12 mouse cellular contexts compared by ENCODE assay signal in genomic region chr11:117830401-117830800, GRCm38 (mm10). TPM values are rescaled to one million over a fixed set of nuclear protein-coding genes. Genes with fewer than 3 reads are reported as not detected.
A peak's percentile ranks its signal among the peaks of the same experiment; 100 is the strongest.
DNase-seq lines count a peak whose midpoint lies in the region; ATAC-seq and TF ChIP-seq lines count a peak whose summit lies in the region.
"Had no signal": no experiment of that assay in that cellular context is flagged by ENCODE, and none has a peak within 500 bp of the region (broad histone marks: within the 10 kb centered on the region; RNA-seq: fewer than 3 reads in every experiment).

No protein-coding gene starts in this region.

- TF ChIP-seq CTCF in heart, postnatal 0 days (IDR thresholded peaks at IDR 0.05; ENCODE audit: low read depth), result no peak

- no peak for DNase-seq in heart, postnatal 0 days (ENCODE audit: low spot score)
- no peak for DNase-seq in heart, adult 18-20 months
- peak; percentile 45 for DNase-seq in NIH3T3 (ENCODE audit: low read depth)
- no peak for DNase-seq in limb, embryonic 10.5 days (ENCODE audit: low spot score)
- DNase-seq in urinary bladder, postnatal 14 days (ENCODE audit: low spot score), result no peak
- no peak for DNase-seq in cerebellum, adult 9-11 months
- DNase-seq in adrenal gland, postnatal 36 days, result no peak
- DNase-seq: adrenal gland, postnatal 25 days; midbrain, embryonic 14.5 days; right cerebral cortex, postnatal 14 days had no signal

- no peak overlapping the region for H3K4me2 ChIP-seq in heart, postnatal 0 days (ENCODE audit: low read depth, low read length)

- no peaks in the 10 kb centered on the region for H3K36me3 ChIP-seq in heart, postnatal 0 days (replicated peaks; ENCODE audit: control insufficient read depth, insufficient read depth, low read length)
- H3K36me3 ChIP-seq in limb, embryonic 10.5 days, result no peaks in the 10 kb centered on the region

- H3K9me3 ChIP-seq in heart, postnatal 0 days (replicated peaks; ENCODE audit: control insufficient read depth, low read length), result no peaks in the 10 kb centered on the region
- no peaks in the 10 kb centered on the region for H3K9me3 ChIP-seq in limb, embryonic 10.5 days (replicated peaks)

- 0 out of 2 replicates have a peak overlapping the region, but pooled peaks have one; percentile 21 for H3K9ac ChIP-seq in heart, postnatal 0 days (replicated peaks; ENCODE audit: low read depth, low read length)

- no peak for ATAC-seq in heart, postnatal 0 days (ENCODE audit: insufficient read depth, low read depth)
- peak; percentile 21 for ATAC-seq in megakaryocyte progenitor cell, adult 5-6 weeks (replicated peaks; ENCODE audit: poor library complexity)

- H3K4me3 ChIP-seq in heart, postnatal 0 days (ENCODE audit: low read depth, low read length), result no peak overlapping the region
- H3K4me3 ChIP-seq in limb, embryonic 10.5 days, result no peak overlapping the region

- WGBS in heart, postnatal 0 days, result 47% methylated on average over 9 of the region's 9 CpGs
- WGBS in limb, embryonic 10.5 days, result 84% methylated on average over 9 of the region's 9 CpGs

- TF ChIP-seq EP300 in heart, postnatal 0 days (IDR thresholded peaks at IDR 0.05; ENCODE audit: low read depth), result no peak

- H3K27ac ChIP-seq in heart, postnatal 0 days (ENCODE audit: low read depth), result peak overlapping the region; percentile 91
- H3K27ac ChIP-seq in limb, embryonic 10.5 days, result 0 out of 2 replicates have a peak overlapping the region, but pooled peaks have one; percentile 3

- peaks cover 55% of the 10 kb centered on the region for H3K4me1 ChIP-seq in heart, postnatal 0 days (ENCODE audit: control insufficient read depth, insufficient read depth)
- H3K4me1 ChIP-seq in limb, embryonic 10.5 days, result peaks cover 47% of the 10 kb centered on the region

- no peaks in the 10 kb centered on the region for H3K27me3 ChIP-seq in heart, postnatal 0 days (ENCODE audit: control insufficient read depth, insufficient read depth, low read length)
- no peaks in the 10 kb centered on the region for H3K27me3 ChIP-seq in limb, embryonic 10.5 days (ENCODE audit: low read depth, poor library complexity, severe bottlenecking)

RNA-seq across cellular contexts. Expression of gene Tk1, which starts 4.5 kb away (rescaled TPM):
- total RNA-seq in heart, postnatal 0 days (2014; rRNA removed; ENCODE audit: low replicate concordance), result 103 and 117 TPM in 2 replicates
- 41.4 and 44.0 TPM in 2 replicates for polyA plus RNA-seq in heart, postnatal 0 days (2015; fragmentation: Nextera tagmentation; extraction: Ambion mirVana)
- 1 to 10 TPM; 1.4 to 1.7 TPM for total RNA-seq in heart, adult 18-20 months (2021)
- 170 and 183 TPM in 2 replicates for polyA plus RNA-seq in limb, embryonic 10.5 days (2016; fragmentation: Nextera tagmentation; extraction: Ambion mirVana)
- 186 and 198 TPM in 2 replicates for total RNA-seq in megakaryocyte progenitor cell, adult 5-6 weeks (2015)
- total RNA-seq in megakaryocyte progenitor cell, adult 5-6 weeks (2017), result 94.8 and 108 TPM in 2 replicates
- 1 to 10 TPM; 7.9 to 8.8 TPM for total RNA-seq in adrenal gland, postnatal 36 days (2021)

RNA-seq across cellular contexts. Expression of gene Afmid, which starts 4.7 kb away (rescaled TPM):
- 14.5 and 17.6 TPM in 2 replicates for total RNA-seq in heart, postnatal 0 days (2014; rRNA removed; ENCODE audit: low replicate concordance)
- 13.1 and 16.5 TPM in 2 replicates for polyA plus RNA-seq in heart, postnatal 0 days (2015; fragmentation: Nextera tagmentation; extraction: Ambion mirVana)
- total RNA-seq in heart, adult 18-20 months (2021), result 1 to 10 TPM; 3.9 to 5.5 TPM
- 2.4 and 3.3 TPM in 2 replicates for polyA plus RNA-seq in limb, embryonic 10.5 days (2016; fragmentation: Nextera tagmentation; extraction: Ambion mirVana)
- total RNA-seq in megakaryocyte progenitor cell, adult 5-6 weeks (2015), result 0.85 and 1.5 TPM in 2 replicates
- total RNA-seq in megakaryocyte progenitor cell, adult 5-6 weeks (2017), result 2.6 and 3.0 TPM in 2 replicates
- total RNA-seq in adrenal gland, postnatal 36 days (2021), result 1 to 10 TPM; 6.5 to 8.6 TPM

RNA-seq across cellular contexts. Expression of gene Birc5, which starts 18.6 kb away (rescaled TPM):
- 36.1 and 56.8 TPM in 2 replicates for total RNA-seq in heart, postnatal 0 days (2014; rRNA removed; ENCODE audit: low replicate concordance)
- polyA plus RNA-seq in heart, postnatal 0 days (2015; fragmentation: Nextera tagmentation; extraction: Ambion mirVana), result 83.6 and 85.0 TPM in 2 replicates
- total RNA-seq in heart, adult 18-20 months (2021), result under 1 TPM; 0.23 to 0.84 TPM
- polyA plus RNA-seq in limb, embryonic 10.5 days (2016; fragmentation: Nextera tagmentation; extraction: Ambion mirVana), result 395 and 434 TPM in 2 replicates
- 179 and 200 TPM in 2 replicates for total RNA-seq in megakaryocyte progenitor cell, adult 5-6 weeks (2015)
- 183 and 213 TPM in 2 replicates for total RNA-seq in megakaryocyte progenitor cell, adult 5-6 weeks (2017)
- total RNA-seq in adrenal gland, postnatal 36 days (2021), result 1 to 10 TPM; 5.0 to 5.4 TPM

RNA-seq across cellular contexts. Expression of gene Gm20708, which starts 20.9 kb away (rescaled TPM):
- 2.6 TPM in 1 of 2 replicates, not detected in the other for total RNA-seq in heart, postnatal 0 days (2014; rRNA removed; ENCODE audit: low replicate concordance)
- 0.52 and 0.68 TPM in 2 replicates for polyA plus RNA-seq in heart, postnatal 0 days (2015; fragmentation: Nextera tagmentation; extraction: Ambion mirVana)
- total RNA-seq in heart, adult 18-20 months (2021), result 1 to 10 TPM in 1 of 2 experiments, under 1 TPM in 1; 0.87 to 1.4 TPM
- polyA plus RNA-seq in limb, embryonic 10.5 days (2016; fragmentation: Nextera tagmentation; extraction: Ambion mirVana), result 0.23 and 0.58 TPM in 2 replicates
- total RNA-seq in megakaryocyte progenitor cell, adult 5-6 weeks (2015), result 2.2 and 2.5 TPM in 2 replicates
- total RNA-seq in megakaryocyte progenitor cell, adult 5-6 weeks (2017), result 0.92 TPM in 1 of 2 replicates, not detected in the other
- under 1 TPM; 0.50 to 0.63 TPM for total RNA-seq in adrenal gland, postnatal 36 days (2021)
- polyA plus RNA-seq: embryonic facial prominence, embryonic 11.5 days had no signal

RNA-seq across cellular contexts. Expression of gene Syngr2, which starts 20.9 kb away (rescaled TPM):
- total RNA-seq in heart, postnatal 0 days (2014; rRNA removed; ENCODE audit: low replicate concordance), result 151 TPM in 2 replicates
- polyA plus RNA-seq in heart, postnatal 0 days (2015; fragmentation: Nextera tagmentation; extraction: Ambion mirVana), result 95.2 and 105 TPM in 2 replicates
- 100 to 1,000 TPM; 112 TPM for total RNA-seq in heart, adult 18-20 months (2021)
- 24.4 and 31.3 TPM in 2 replicates for polyA plus RNA-seq in limb, embryonic 10.5 days (2016; fragmentation: Nextera tagmentation; extraction: Ambion mirVana)
- 223 and 243 TPM in 2 replicates for total RNA-seq in megakaryocyte progenitor cell, adult 5-6 weeks (2015)
- total RNA-seq in megakaryocyte progenitor cell, adult 5-6 weeks (2017), result 154 and 164 TPM in 2 replicates
- total RNA-seq in adrenal gland, postnatal 36 days (2021), result 10 to 100 TPM; 80.4 to 97.8 TPM

Comparison
In these comparisons a context has a peak if more than half of its experiments do, and no peak if none do; other contexts are left out.
1. RNA of gene Tk1, which starts 4.5 kb away (total RNA-seq): 94.8 to 198 TPM in megakaryocyte progenitor cell, adult 5-6 weeks and 103 to 117 TPM in heart, postnatal 0 days; 7.9 to 8.8 TPM in adrenal gland, postnatal 36 days and 1.4 to 1.7 TPM in heart, adult 18-20 months; every median in the first group is over 4 times any median in the second.